Mouse (Mus musculus): ENCODE results near the gene Papolg.
"Not testable (repeated sequence)": the region's sequence is repeated elsewhere in the genome, so short reads cannot be mapped to it uniquely, and the experiment has no call there.

The Papolg gene

GRCm38 (mm10) chr11:23895060-23895426 lies at the start of gene Papolg:
Papolg (minus strand) TSS chr11:23895253.
- in situ Hi-C loops (cut with MboI; ENCODE audit: low sequenced_read_pairs) = no loop called here

- in situ Hi-C loops (cut with MboI; ENCODE audit: low sequenced_read_pairs) = not testable (repeated sequence)
These were observed 33.1 kb upstream of the Papolg start for GRCm38 (mm10) chr11:23928146-23928545.

- in situ Hi-C loops (cut with MboI; ENCODE audit: low sequenced_read_pairs) = no loop called here
These were observed 32.6 kb upstream of the Papolg start for GRCm38 (mm10) chr11:23927643-23928042.

- in situ Hi-C loops (cut with MboI; ENCODE audit: low sequenced_read_pairs) = not testable (repeated sequence)
These were observed 18.8 kb upstream of the Papolg start for GRCm38 (mm10) chr11:23913824-23914223.

- in situ Hi-C loops (cut with MboI; ENCODE audit: low sequenced_read_pairs) = no loop called here
These were observed 8.9 kb upstream of the Papolg start for GRCm38 (mm10) chr11:23903909-23904308.

- in situ Hi-C loops (cut with MboI; ENCODE audit: low sequenced_read_pairs) = no loop called here
These were observed 653 bp downstream of the Papolg start for GRCm38 (mm10) chr11:23894141-23895059.

GRCm38 (mm10) chr11:23893556-23893955 lies 1.5 kb downstream of the Papolg start:
- in situ Hi-C loops (cut with MboI; ENCODE audit: low sequenced_read_pairs) = no loop called here

GRCm38 (mm10) chr11:23864326-23864725 lies 30.7 kb downstream of the Papolg start:
- in situ Hi-C loops (cut with MboI; ENCODE audit: low sequenced_read_pairs) = no loop called here

- in situ Hi-C loops (cut with MboI; ENCODE audit: low sequenced_read_pairs) = no loop called here
These were observed 38.3 kb downstream of the Papolg start for GRCm38 (mm10) chr11:23856723-23857112.

- in situ Hi-C loops (cut with MboI; ENCODE audit: low sequenced_read_pairs) = no loop called here
These were observed 38.9 kb downstream of the Papolg start for GRCm38 (mm10) chr11:23856054-23856722.

GRCm38 (mm10) chr11:23855182-23855802 lies 39.8 kb downstream of the Papolg start:
- in situ Hi-C loops (cut with MboI; ENCODE audit: low sequenced_read_pairs) = no loop called here

- in situ Hi-C loops (cut with MboI; ENCODE audit: low sequenced_read_pairs) = no loop called here
These were observed 41.7 kb downstream of the Papolg start for GRCm38 (mm10) chr11:23853306-23853705.

GRCm38 (mm10) chr11:23846016-23846815 lies 48.8 kb downstream of the Papolg start:
- in situ Hi-C loops (cut with MboI; ENCODE audit: low sequenced_read_pairs) = no loop called here

- in situ Hi-C loops (cut with MboI; ENCODE audit: low sequenced_read_pairs) = no loop called here
These were observed 71.8 kb downstream of the Papolg start for GRCm38 (mm10) chr11:23823244-23823643.

- in situ Hi-C loops (cut with MboI; ENCODE audit: low sequenced_read_pairs) = no loop called here
These were observed 73.4 kb downstream of the Papolg start for GRCm38 (mm10) chr11:23821652-23822051.

- in situ Hi-C loops (cut with MboI; ENCODE audit: low sequenced_read_pairs) = no loop called here
These were observed 74.1 kb downstream of the Papolg start for GRCm38 (mm10) chr11:23820977-23821376.

GRCm38 (mm10) chr11:23818745-23819144 lies 76.3 kb downstream of the Papolg start:
- in situ Hi-C loops (cut with MboI; ENCODE audit: low sequenced_read_pairs) = no loop called here
